Mouse (Mus musculus) midbrain, embryonic 11.5 days (tissue): ENCODE measurements around the gene Usp11. TPM values are rescaled to one million over a fixed set of nuclear protein-coding genes. Genes with fewer than 3 reads are reported as not detected.

Source experiments
- ATAC-seq: fragments of 200-750 bp; cut with Nextera tagmentation; 2 replicates; pipeline ENCODE4 v1.8.0; 2017; ENCODE audit warnings: moderate TSS enrichment, moderate library complexity; ENCODE audit not compliant: low FRiP score
- DNase-seq: peaks from one replicate; pipeline ENCODE4 v3.0.0; 2015; ENCODE audit warnings: low spot score; ENCODE audit errors: missing footprints
- H3K27ac ChIP-seq: fragments of 300-500 bp; sonication (generic); 2 replicates; pipeline ENCODE4 v1.5.1; 2014; ENCODE audit warnings: low read depth, low read length
- H3K27me3 ChIP-seq: fragments of 300-500 bp; sonication (generic); 2 replicates; pipeline ENCODE4 v1.6.1; 2014; ENCODE audit warnings: mild to moderate bottlenecking, low read length, moderate library complexity, mixed read lengths; ENCODE audit not compliant: control insufficient read depth, insufficient read depth
- H3K36me3 ChIP-seq: fragments of 300-500 bp; sonication (generic); 2 replicates; pipeline ENCODE4 v1.6.1; 2014; ENCODE audit warnings: mild to moderate bottlenecking, low read length, moderate library complexity, mixed read lengths; ENCODE audit not compliant: control insufficient read depth, insufficient read depth
- H3K4me1 ChIP-seq: fragments of 300-500 bp; sonication (generic); 2 replicates; pipeline ENCODE4 v1.6.1; 2014; ENCODE audit warnings: low read length; ENCODE audit not compliant: control insufficient read depth, insufficient read depth
- H3K4me2 ChIP-seq: fragments of 300-500 bp; sonication (generic); 2 replicates; pipeline ENCODE4 v1.6.1; 2014; ENCODE audit warnings: mild to moderate bottlenecking, moderate library complexity
- H3K4me3 ChIP-seq: fragments of 300-500 bp; sonication (generic); 2 replicates; pipeline ENCODE4 v1.5.1; 2014; ENCODE audit warnings: low read depth, low read length
- H3K9ac ChIP-seq: fragments of 300-500 bp; sonication (generic); 2 replicates; pipeline ENCODE4 v1.6.1; 2014; ENCODE audit warnings: low read length
- H3K9me3 ChIP-seq: fragments of 300-500 bp; sonication (generic); 2 replicates; pipeline ENCODE4 v1.6.1; 2016; ENCODE audit warnings: low read length; ENCODE audit not compliant: control insufficient read depth
- WGBS: fragments of 180-500 bp; shearing (Covaris S2); extraction: QIAGEN DNeasy Blood & Tissue Kit; methylation state at CpG from one replicate; pipeline ENCODE4 v1.1.7; 2014; 5-methylcytosine and 5-hydroxymethylcytosine counted together
- polyA plus RNA-seq: library from polyadenylated mRNA; unstranded; fragments of >200 nt; fragmentation: Nextera tagmentation; extraction: Ambion mirVana; gene quantifications from 2 replicates; pipeline ENCODE4 v1.2.1, GENCODE M21; 2014

Gene Usp11
- polyA plus RNA-seq, 1 experiment from 2014 or later = 78.4 TPM

- ATAC-seq (no peak), DNase-seq (no peak)
- no peaks in the 10 kb centered on the region for H3K36me3 ChIP-seq
- no peak overlapping the region for H3K4me2 ChIP-seq
- H3K4me1 ChIP-seq = no peaks in the 10 kb centered on the region
- H3K27me3 ChIP-seq = no peaks in the 10 kb centered on the region
- H3K9ac ChIP-seq = no peak overlapping the region
- no peaks in the 10 kb centered on the region for H3K9me3 ChIP-seq
- 91% methylated on average over 4 of the region's 4 CpGs for WGBS
- H3K4me3 ChIP-seq = no peak overlapping the region
- no peak overlapping the region for H3K27ac ChIP-seq
Observed at GRCm38 (mm10) chrX:20736479-20736878, 32.8 kb downstream of the Usp11 start.

DNA sequence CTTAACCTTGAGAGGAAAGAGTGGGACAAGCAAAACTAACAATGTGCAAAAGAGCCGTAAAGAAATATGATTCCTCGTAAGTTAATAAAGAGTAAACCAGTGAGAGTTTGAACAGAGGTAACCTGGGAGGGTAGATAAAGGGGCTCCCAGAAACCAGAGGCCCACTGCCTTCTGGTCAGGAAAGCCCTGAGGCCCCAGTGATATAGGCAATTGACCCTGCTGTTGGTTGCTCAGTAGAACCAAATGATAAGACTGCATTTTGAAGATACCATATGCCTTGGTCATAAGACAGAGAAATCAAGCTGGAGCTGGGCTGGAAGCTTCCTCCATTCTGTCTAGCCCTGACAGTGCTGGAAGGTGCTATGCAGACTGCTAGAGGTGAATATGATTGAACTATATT, 45.1 kb downstream of the Usp11 start:
- no peak overlapping the region for H3K27ac ChIP-seq
- H3K4me2 ChIP-seq = no peak overlapping the region
- WGBS = 85% methylated on average over 2 of the region's 2 CpGs
- H3K36me3 ChIP-seq = no peaks in the 10 kb centered on the region
- no peaks in the 10 kb centered on the region for H3K4me1 ChIP-seq
- H3K4me3 ChIP-seq = no peak overlapping the region
- no peak for ATAC-seq
- H3K27me3 ChIP-seq = no peaks in the 10 kb centered on the region
- no peaks in the 10 kb centered on the region for H3K9me3 ChIP-seq
- DNase-seq = no peak
- H3K9ac ChIP-seq = no peak overlapping the region

- ATAC-seq (no peak), DNase-seq (no peak)
- Histone ChIP-seq H3K36me3 (no peaks in the 10 kb centered on the region), H3K4me3 (no peak overlapping the region), H3K4me1 (no peaks in the 10 kb centered on the region), H3K27ac (no peak overlapping the region), H3K9me3 (no peaks in the 10 kb centered on the region), H3K27me3 (no peaks in the 10 kb centered on the region), H3K9ac (no peak overlapping the region), H3K4me2 (no peak overlapping the region)
- WGBS = 89% methylated on average over 4 of the region's 4 CpGs
Observed at GRCm38 (mm10) chrX:20761201-20761600, 57.5 kb downstream of the Usp11 start.

Other genes with a start within 250 kb of the Usp11 start
- 0.08 and 0.48 TPM in 2 replicates for gene Rgn, start 154.1 kb upstream of the Usp11 start, polyA plus RNA-seq
- gene Rbm10, start 86.4 kb upstream of the Usp11 start, polyA plus RNA-seq = 56.8 and 72.4 TPM in 2 replicates
- 193 and 197 TPM in 2 replicates for gene Ndufb11, start 86.3 kb upstream of the Usp11 start, polyA plus RNA-seq
- gene Uba1, start 45.6 kb upstream of the Usp11 start, polyA plus RNA-seq = 278 and 279 TPM in 2 replicates
- gene Cdk16, start 16.0 kb upstream of the Usp11 start, polyA plus RNA-seq = 86.5 and 98.7 TPM in 2 replicates
- 92.9 and 98.3 TPM in 2 replicates for gene Araf, start 93.9 kb downstream of the Usp11 start, polyA plus RNA-seq
- 8.1 and 8.4 TPM in 2 replicates for gene Timp1, start 166.3 kb downstream of the Usp11 start, polyA plus RNA-seq
- gene Syn1, start 217.1 kb downstream of the Usp11 start, polyA plus RNA-seq = 11.9 and 14.8 TPM in 2 replicates
- 4.2 and 4.6 TPM in 2 replicates for gene Cfp, start 227.6 kb downstream of the Usp11 start, polyA plus RNA-seq
- 4.5 and 6.4 TPM in 2 replicates for gene Elk1, start 246.7 kb downstream of the Usp11 start, polyA plus RNA-seq